Mouse (Mus musculus): ENCODE results near the gene Prom2.

Gene Prom2

GRCm38 (mm10) chr2:127483001-127483400, 58.3 kb downstream of the Prom2 start:
- no peak for DNase-seq (ENCODE audit: low read depth)

- no peak for DNase-seq (ENCODE audit: low read depth)
Observed at GRCm38 (mm10) chr2:127482533-127482911, 58.7 kb downstream of the Prom2 start.

- DNase-seq (ENCODE audit: low read depth): no peak
Observed at GRCm38 (mm10) chr2:127481841-127482532, 59.3 kb downstream of the Prom2 start.

- DNase-seq (ENCODE audit: low read depth): no peak
Observed at GRCm38 (mm10) chr2:127479763-127480162, 61.5 kb downstream of the Prom2 start.

GRCm38 (mm10) chr2:127479210-127479609, 62.1 kb downstream of the Prom2 start:
- DNase-seq (ENCODE audit: low read depth): no peak

Measured in 416B (cell line).